Mouse (Mus musculus) liver, adult 2 months (tissue): ENCODE measurements at regions not wholly inside any gene's neighbourhood (a gene's known extent, or its start where the extent isn't known, plus 50 kb on each side); places are given as distances from the start of the nearest gene placed in this dataset.

Experiments used
- DNase-seq: peaks from one replicate; pipeline ENCODE4 v3.0.0-alpha.2; 2011; ENCODE audit warnings: low read depth, low spot score; ENCODE audit errors: extremely low read depth
- H3K27ac ChIP-seq: fragments of 200-500 bp; replicated peaks from 2 replicates; pipeline ENCODE4 v1.5.1; 2012; ENCODE audit warnings: low read depth, mild to moderate bottlenecking, control low read depth, inconsistent platforms, low read length; ENCODE audit not compliant: insufficient read depth
- H3K27me3 ChIP-seq: fragments of 200-500 bp; 2 replicates; pipeline ENCODE4 v1.6.1; 2012; ENCODE audit warnings: mild to moderate bottlenecking, moderate library complexity, low read length, inconsistent platforms; ENCODE audit not compliant: control insufficient read depth, insufficient read depth
- H3K36me3 ChIP-seq: fragments of 200-500 bp; 2 replicates; pipeline ENCODE4 v1.6.1; 2012; ENCODE audit warnings: low read length, inconsistent platforms; ENCODE audit not compliant: control insufficient read depth, insufficient read depth
- H3K4me1 ChIP-seq: fragments of 200-500 bp; 2 replicates; pipeline ENCODE4 v1.6.1; 2011; ENCODE audit warnings: low read length; ENCODE audit not compliant: control insufficient read depth, insufficient read depth
- H3K4me3 ChIP-seq: fragments of 200-500 bp; 2 replicates; pipeline ENCODE4 v1.5.1; 2011; ENCODE audit warnings: low read depth, mild to moderate bottlenecking, control low read depth, low read length, moderate library complexity; ENCODE audit not compliant: insufficient read depth
- H3K79me2 ChIP-seq: fragments of 200-500 bp; 2 replicates; pipeline ENCODE4 v1.6.1; 2012; ENCODE audit warnings: inconsistent platforms, mild to moderate bottlenecking, low read length, moderate library complexity; ENCODE audit not compliant: control insufficient read depth, insufficient read depth
- H3K9ac ChIP-seq: fragments of 200-500 bp; 2 replicates; pipeline ENCODE4 v1.6.1; 2012; ENCODE audit warnings: low read depth, mild to moderate bottlenecking, control low read depth, inconsistent platforms, low read length
- CTCF ChIP-seq: fragments of 200-500 bp; IDR thresholded peaks from 2 replicates; pipeline ENCODE4 v1.5.1; 2011; ENCODE audit warnings: low read depth, low read length, control low read depth
- POLR2A ChIP-seq: fragments of 200-500 bp; IDR thresholded peaks from 2 replicates; pipeline ENCODE4 v1.6.1; 2011; ENCODE audit warnings: low read length, control low read depth; ENCODE audit not compliant: insufficient read depth; ENCODE audit errors: extremely low read depth
- WGBS: fragments of 180-500 bp; shearing (Covaris S2); methylation state at CpG from one replicate; pipeline ENCODE4 v1.1.7; 2018; 5-methylcytosine and 5-hydroxymethylcytosine counted together

GRCm38 (mm10) chr16:42635766-42636165, 239.9 kb upstream of the Zbtb20 start:
- DNase-seq: no peak
- 37% methylated on average over 3 of the region's 3 CpGs for WGBS
- Histone ChIP-seq H3K4me3 (no peak overlapping the region), H3K79me2 (no peaks in the 10 kb centered on the region), H3K36me3 (no peaks in the 10 kb centered on the region), H3K9ac (no peak overlapping the region), H3K4me1 (no peaks in the 10 kb centered on the region), H3K27me3 (no peaks in the 10 kb centered on the region), H3K27ac (no peak overlapping the region)
- no peak for TF ChIP-seq POLR2A
- no peak for TF ChIP-seq CTCF

GRCm38 (mm10) chr16:42627675-42628074, 248.0 kb upstream of the Zbtb20 start:
- TF ChIP-seq CTCF (no peak), POLR2A (no peak)
- H3K4me1 ChIP-seq: no peaks in the 10 kb centered on the region
- H3K27me3 ChIP-seq: no peaks in the 10 kb centered on the region
- no peak overlapping the region for H3K4me3 ChIP-seq
- WGBS: 91% methylated on average over 3 of the region's 3 CpGs
- H3K36me3 ChIP-seq: no peaks in the 10 kb centered on the region
- DNase-seq: no peak
- H3K27ac ChIP-seq: no peak overlapping the region
- no peak overlapping the region for H3K9ac ChIP-seq
- no peaks in the 10 kb centered on the region for H3K79me2 ChIP-seq

GRCm38 (mm10) chr16:42615920-42616319, 259.8 kb upstream of the Zbtb20 start:
- H3K4me1 ChIP-seq: no peaks in the 10 kb centered on the region
- no peaks in the 10 kb centered on the region for H3K27me3 ChIP-seq
- no peak for DNase-seq
- no peaks in the 10 kb centered on the region for H3K36me3 ChIP-seq
- no peak overlapping the region for H3K9ac ChIP-seq
- TF ChIP-seq CTCF (no peak), POLR2A (no peak)
- H3K27ac ChIP-seq: no peak overlapping the region
- H3K79me2 ChIP-seq: no peaks in the 10 kb centered on the region
- no peak overlapping the region for H3K4me3 ChIP-seq
- WGBS: 81% methylated on average over 3 of the region's 3 CpGs

- no peak for TF ChIP-seq POLR2A
- TF ChIP-seq CTCF: no peak
- Histone ChIP-seq H3K36me3 (no peaks in the 10 kb centered on the region), H3K27me3 (no peaks in the 10 kb centered on the region), H3K4me3 (no peak overlapping the region), H3K79me2 (no peaks in the 10 kb centered on the region), H3K4me1 (no peaks in the 10 kb centered on the region), H3K9ac (no peak overlapping the region), H3K27ac (no peak overlapping the region)
- no peak for DNase-seq
- 87% methylated on average over 2 of the region's 2 CpGs for WGBS
Measured at GRCm38 (mm10) chr16:42612011-42612410, 263.7 kb upstream of the Zbtb20 start.

GRCm38 (mm10) chr16:42608336-42608735, 267.3 kb upstream of the Zbtb20 start:
- Histone ChIP-seq H3K4me3 (no peak overlapping the region), H3K27ac (no peak overlapping the region), H3K4me1 (no peaks in the 10 kb centered on the region), H3K79me2 (no peaks in the 10 kb centered on the region), H3K36me3 (no peaks in the 10 kb centered on the region), H3K9ac (no peak overlapping the region), H3K27me3 (no peaks in the 10 kb centered on the region)
- no peak for DNase-seq
- no peak for TF ChIP-seq POLR2A
- TF ChIP-seq CTCF: no peak
- 66% methylated on average over 5 of the region's 5 CpGs for WGBS

GRCm38 (mm10) chr16:42592321-42592720, 251.9 kb upstream of the Gap43 start:
- 36% methylated on average over 3 of the region's 3 CpGs for WGBS
- Histone ChIP-seq H3K27ac (no peak overlapping the region), H3K4me1 (no peaks in the 10 kb centered on the region), H3K27me3 (no peaks in the 10 kb centered on the region), H3K36me3 (no peaks in the 10 kb centered on the region), H3K79me2 (no peaks in the 10 kb centered on the region), H3K4me3 (no peak overlapping the region), H3K9ac (no peak overlapping the region)
- DNase-seq: no peak
- TF ChIP-seq CTCF: no peak
- TF ChIP-seq POLR2A: no peak
